Mouse (Mus musculus) olfactory bulb, adult 2 months (tissue): ENCODE data around the gene Man1b1.

Experiments
- CTCF ChIP-seq: fragments of 200-500 bp; IDR thresholded peaks from 2 replicates; pipeline ENCODE4 v1.5.1; 2012; ENCODE audit warnings: low read depth, mild to moderate bottlenecking, low read length, moderate library complexity; ENCODE audit not compliant: insufficient read depth
- POLR2A ChIP-seq: fragments of 200-500 bp; IDR thresholded peaks from 2 replicates; pipeline ENCODE4 v1.6.1; 2012; ENCODE audit warnings: mild to moderate bottlenecking, low read depth, low read length, moderate library complexity; ENCODE audit not compliant: insufficient read depth

DNA sequence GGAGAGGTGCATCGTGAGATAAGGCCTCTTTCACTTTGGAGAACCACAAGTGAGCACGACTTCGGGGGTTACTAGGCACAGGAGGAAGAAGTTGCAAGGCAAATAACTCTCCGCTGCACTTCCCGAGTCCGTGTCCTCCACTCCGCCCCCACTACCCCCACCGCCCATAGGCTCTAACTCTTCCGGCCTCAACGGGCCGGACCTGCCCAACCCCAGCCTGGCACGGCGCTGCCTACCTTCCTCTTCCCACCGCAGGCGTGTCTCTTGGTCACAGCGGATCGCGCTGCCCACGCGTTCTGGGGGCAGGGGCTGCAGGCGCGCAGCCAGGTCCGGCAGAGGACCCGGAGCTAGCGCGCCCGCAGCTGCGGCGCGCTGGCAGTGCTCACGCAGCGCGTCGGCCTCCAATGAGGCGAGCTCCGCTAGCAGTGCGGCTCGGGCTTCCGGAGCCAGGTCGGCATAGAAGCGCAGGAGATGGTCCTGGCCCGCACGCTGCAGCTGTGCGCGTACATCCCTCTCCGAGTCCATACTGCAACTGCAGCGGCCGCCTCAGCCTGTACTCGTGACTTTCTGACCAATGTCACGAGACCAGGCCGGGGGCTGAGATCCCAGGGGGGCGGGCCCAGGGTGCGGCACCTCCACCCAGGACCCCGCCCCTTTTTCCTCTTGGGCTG lies 33.1 kb downstream of the Man1b1 start, which contains the start of gene Uap1l1:
- peak; percentile 24; the same call in 1 of the 2 replicates for TF ChIP-seq CTCF
- TF ChIP-seq POLR2A = peak; percentile 48; the same call in 1 of the 2 replicates
